Mouse (Mus musculus) lung, embryonic 14.5 days (tissue): ENCODE measurements around the gene Nav3. TPM values are rescaled to one million over a fixed set of nuclear protein-coding genes. Genes with fewer than 3 reads are reported as not detected.

Source experiments
- ATAC-seq: fragments of 200-750 bp; cut with Nextera tagmentation; 2 replicates; pipeline ENCODE4 v1.8.0; 2017; ENCODE audit warnings: mild to moderate bottlenecking, moderate TSS enrichment, moderate library complexity; ENCODE audit not compliant: insufficient read depth
- DNase-seq: peaks from one replicate; pipeline ENCODE4 v3.0.0-alpha.2; 2015
- H3K27ac ChIP-seq: fragments of 300-500 bp; sonication (generic); 2 replicates; pipeline ENCODE4 v1.5.1; 2014; ENCODE audit warnings: low read depth, mild to moderate bottlenecking, moderate library complexity
- H3K27me3 ChIP-seq: fragments of 300-500 bp; sonication (generic); 2 replicates; pipeline ENCODE4 v1.6.1; 2014; ENCODE audit warnings: low read length, control low read depth; ENCODE audit not compliant: insufficient read depth
- H3K36me3 ChIP-seq: fragments of 300-500 bp; sonication (generic); 2 replicates; pipeline ENCODE4 v1.6.1; 2014; ENCODE audit warnings: control low read depth; ENCODE audit not compliant: insufficient read depth
- H3K4me1 ChIP-seq: fragments of 300-500 bp; sonication (generic); 2 replicates; pipeline ENCODE4 v1.6.1; 2014; ENCODE audit warnings: antibody characterized with exemption, control low read depth; ENCODE audit not compliant: insufficient read depth
- H3K4me2 ChIP-seq: fragments of 300-500 bp; sonication (generic); 2 replicates; pipeline ENCODE4 v1.6.1; 2014; ENCODE audit warnings: mild to moderate bottlenecking
- H3K4me3 ChIP-seq: fragments of 300-500 bp; sonication (generic); 2 replicates; pipeline ENCODE4 v1.5.1; 2014; ENCODE audit warnings: low read depth, low read length
- H3K9ac ChIP-seq: fragments of 300-500 bp; sonication (generic); 2 replicates; pipeline ENCODE4 v1.6.1; 2014
- H3K9me3 ChIP-seq: fragments of 300-500 bp; sonication (generic); 2 replicates; pipeline ENCODE4 v1.6.1; 2016; ENCODE audit warnings: low read depth, low read length, control low read depth
- CTCF ChIP-seq: IDR thresholded peaks from 2 replicates; pipeline ENCODE4 v1.5.1; 2016; ENCODE audit warnings: antibody characterized with exemption, low read depth
- WGBS: fragments of 180-500 bp; shearing (Covaris S2); extraction: QIAGEN DNeasy Blood & Tissue Kit; methylation state at CpG from one replicate; pipeline ENCODE4 v1.1.7; 2014; 5-methylcytosine and 5-hydroxymethylcytosine counted together
- polyA plus RNA-seq: library from polyadenylated mRNA; unstranded; fragments of >200 nt; fragmentation: Nextera tagmentation; extraction: Ambion mirVana; gene quantifications from 2 replicates; pipeline ENCODE4 v1.2.1, GENCODE M21; 2014

The Nav3 gene
- polyA plus RNA-seq, 1 experiment from 2014 or later = 3.7 TPM

- no peak overlapping the region for H3K27ac ChIP-seq
- no peak overlapping the region for H3K4me3 ChIP-seq
- H3K9ac ChIP-seq = no peak overlapping the region
- TF ChIP-seq CTCF = no peak
- no peaks in the 10 kb centered on the region for H3K4me1 ChIP-seq
- WGBS = 68% methylated on average over 16 of the region's 16 CpGs
- H3K27me3 ChIP-seq = no peaks in the 10 kb centered on the region
- H3K36me3 ChIP-seq = no peaks in the 10 kb centered on the region
- H3K9me3 ChIP-seq = no peaks in the 10 kb centered on the region
- no peak overlapping the region for H3K4me2 ChIP-seq
- DNase-seq (no peak), ATAC-seq (no peak)
Observed at GRCm38 (mm10) chr10:109637702-109638101, 818.3 kb downstream of the Nav3 start.
